Mouse (Mus musculus): ENCODE measurements around the gene Slc25a53. TPM values are rescaled to one million over a fixed set of nuclear protein-coding genes. Genes with fewer than 3 reads are reported as not detected.
"Not testable (repeated sequence)": the region's sequence is repeated elsewhere in the genome, so short reads cannot be mapped to it uniquely, and the experiment has no call there.

Gene Slc25a53
- polyA plus RNA-seq, 1 experiment from 2014 or later = 12.9 TPM

DNA sequence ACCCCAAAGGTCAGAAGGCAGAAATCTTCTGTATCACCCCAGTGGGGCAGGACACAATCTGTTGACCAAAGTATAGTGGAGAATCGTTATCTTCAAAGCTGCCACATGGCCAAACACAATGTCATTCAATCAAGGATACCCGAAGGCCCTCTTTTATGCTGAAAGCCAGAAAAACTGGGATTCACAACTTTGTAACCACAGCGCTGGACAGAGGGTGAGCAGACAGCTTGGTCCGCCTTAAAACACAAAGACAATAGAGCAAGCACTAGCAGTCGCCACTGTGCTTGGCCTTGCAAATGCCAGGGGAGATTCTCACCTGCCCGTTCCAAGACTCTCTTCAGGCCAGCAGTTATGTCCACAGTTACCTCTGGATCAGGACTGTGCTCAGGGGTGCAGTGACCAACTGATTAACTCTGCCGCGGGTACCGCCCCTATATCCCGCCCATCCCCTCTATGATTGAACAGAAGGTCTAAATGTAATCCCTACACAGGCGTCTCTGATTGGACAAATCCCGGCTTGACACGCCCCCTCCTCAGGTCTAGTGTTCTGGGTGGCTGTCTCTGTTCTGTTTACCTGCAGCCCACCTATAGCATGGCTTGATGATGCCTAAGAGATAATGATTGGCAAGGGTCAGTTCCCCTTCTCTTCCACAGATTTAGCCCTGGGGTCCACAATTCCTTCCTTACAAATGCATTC, 80.4 kb downstream of the Slc25a53 start:
- H3K9ac ChIP-seq; H3K4me1 ChIP-seq; H3K9me3 ChIP-seq; H3K36me3 ChIP-seq; H3K27ac ChIP-seq; H3K27me3 ChIP-seq (replicated peaks): not testable (repeated sequence)
- WGBS = 24% methylated on average over 13 of the region's 13 CpGs
- H3K4me2 ChIP-seq (replicated peaks) = peak overlapping the region; percentile 53
- peak overlapping the region; percentile 26 for H3K4me3 ChIP-seq
- ATAC-seq (ENCODE audit: low FRiP score, low read depth) = peak; percentile 100

DNA sequence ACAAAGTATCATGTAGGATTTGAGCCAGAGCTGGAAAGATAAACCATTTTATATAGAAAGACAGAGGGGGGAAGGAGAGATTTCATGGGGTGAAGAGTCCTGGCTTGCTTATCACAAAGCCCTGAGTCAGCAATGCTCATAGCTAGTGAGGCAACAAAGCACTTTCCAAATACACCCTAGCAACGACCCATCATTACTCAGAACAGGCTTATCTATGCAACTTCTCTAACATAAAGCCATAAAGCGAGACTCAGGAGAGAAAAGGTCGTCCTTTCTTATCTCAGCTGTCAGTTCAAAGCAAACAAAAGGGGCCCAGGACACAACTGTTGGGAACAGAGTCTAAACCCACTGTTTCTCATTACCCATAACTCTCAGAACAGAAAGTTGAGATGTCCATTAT, 100.1 kb downstream of the Slc25a53 start:
- Histone ChIP-seq H3K36me3 (no peaks in the 10 kb centered on the region), H3K9ac (no peak overlapping the region), H3K9me3 (no peaks in the 10 kb centered on the region), H3K4me3 (no peak overlapping the region), H3K27ac (no peak overlapping the region), H3K4me1 (no peaks in the 10 kb centered on the region), H3K4me2 (replicated peaks) (no peak overlapping the region), H3K27me3 (replicated peaks) (no peaks in the 10 kb centered on the region)
- no peak for ATAC-seq (ENCODE audit: low FRiP score, low read depth)
- 46% methylated on average over 3 of the region's 3 CpGs for WGBS

Other genes starting within 250 kb of the Slc25a53 start
- 32.7 and 39.4 TPM in 2 replicates for gene Plp1, start 215.6 kb downstream of the Slc25a53 start, polyA plus RNA-seq (2016; fragmentation: Nextera tagmentation; extraction: Ambion mirVana)
- gene Rab9b, start 169.5 kb downstream of the Slc25a53 start, polyA plus RNA-seq (2016; fragmentation: Nextera tagmentation; extraction: Ambion mirVana) = 8.4 and 10.5 TPM in 2 replicates
- not detected in 2 replicates for gene H2bfm, start 111.0 kb downstream of the Slc25a53 start, polyA plus RNA-seq (2016; fragmentation: Nextera tagmentation; extraction: Ambion mirVana)
- 81.4 and 93.4 TPM in 2 replicates for gene Tmsb15b2, start 62.8 kb downstream of the Slc25a53 start, polyA plus RNA-seq (2016; fragmentation: Nextera tagmentation; extraction: Ambion mirVana)
- 8.6 and 10.2 TPM in 2 replicates for gene Tmsb15l, start 61.4 kb downstream of the Slc25a53 start, polyA plus RNA-seq (2016; fragmentation: Nextera tagmentation; extraction: Ambion mirVana)
- 26.5 and 31.5 TPM in 2 replicates for gene Tmsb15b1, start 61.4 kb downstream of the Slc25a53 start, polyA plus RNA-seq (2016; fragmentation: Nextera tagmentation; extraction: Ambion mirVana)
- 129 and 142 TPM in 2 replicates for gene Zcchc18, start 45.1 kb downstream of the Slc25a53 start, polyA plus RNA-seq (2016; fragmentation: Nextera tagmentation; extraction: Ambion mirVana)
- 9.8 and 10.2 TPM in 2 replicates for gene Fam199x, start 11.3 kb upstream of the Slc25a53 start, polyA plus RNA-seq (2016; fragmentation: Nextera tagmentation; extraction: Ambion mirVana)
- not detected in 2 replicates for gene Esx1, start 83.8 kb upstream of the Slc25a53 start, polyA plus RNA-seq (2016; fragmentation: Nextera tagmentation; extraction: Ambion mirVana)